Mouse (Mus musculus) G1E (cell line): ENCODE data around the gene Ltbp4.

Experiments
- CTCF ChIP-seq: IDR thresholded peaks from 2 replicates; pipeline ENCODE4 v1.5.1; 2012; ENCODE audit warnings: low read depth, low read length, inconsistent platforms, mixed read lengths
- GATA1 ChIP-seq: IDR thresholded peaks from 2 replicates; pipeline ENCODE4 v1.6.1; 2012; ENCODE audit warnings: borderline replicate concordance, low read length, inconsistent platforms, mixed read lengths
- TAL1 ChIP-seq: conservative IDR thresholded peaks from 2 replicates; pipeline ENCODE4 v1.6.1; 2012; ENCODE audit warnings: low read depth, low read length, inconsistent platforms, mixed read lengths

DNA sequence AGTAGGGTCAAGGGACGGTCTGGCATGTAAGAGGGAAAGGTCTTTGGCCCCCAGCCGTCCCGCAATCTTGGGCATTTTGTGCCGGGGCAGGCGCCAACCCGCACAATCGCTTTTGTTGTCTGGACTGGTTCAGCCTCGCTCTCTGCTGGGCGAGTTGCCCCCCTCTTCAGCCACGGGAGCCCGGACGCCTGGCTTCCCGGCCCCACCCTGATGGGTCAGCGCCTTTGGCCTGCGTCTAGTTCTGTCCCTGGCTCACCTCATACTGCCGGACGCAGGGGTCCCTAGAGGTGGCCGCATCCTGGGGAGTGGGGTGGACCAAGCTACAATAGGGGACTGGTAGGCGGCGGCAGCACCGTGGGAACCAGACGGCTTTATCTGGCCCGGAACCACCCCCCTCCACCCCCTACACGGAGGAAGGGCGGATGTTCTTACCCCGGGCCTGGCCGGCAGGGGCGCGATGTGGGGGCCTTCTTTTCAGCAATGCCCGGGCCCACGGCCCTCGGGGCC, 3.0 kb downstream of the Ltbp4 start:
- TF ChIP-seq CTCF (no peak), TAL1 (no peak), GATA1 (no peak)
